In genomic region chr11:105465488-105465887, GRCm38 (mm10) we compare ENCODE assay signal across 27 mouse cellular contexts. TPM values are rescaled to one million over a fixed set of nuclear protein-coding genes. Genes with fewer than 3 reads are reported as not detected.
DNase-seq lines count a peak whose midpoint lies in the region; ATAC-seq lines count a peak whose summit lies in the region.
"Had no signal": no experiment of that assay in that cellular context is flagged by ENCODE, and none has a peak within 500 bp of the region (broad histone marks: within the 10 kb centered on the region; RNA-seq: fewer than 3 reads in every experiment).

No protein-coding gene starts in this region.

- 70% methylated on average over 9 of the region's 9 CpGs for WGBS in embryonic facial prominence, embryonic 10.5 days

- peak overlapping the region; percentile 56 for H3K4me3 ChIP-seq in megakaryocyte, embryonic 14.5 days (replicated peaks)
- no peak overlapping the region for H3K4me3 ChIP-seq in embryonic facial prominence, embryonic 10.5 days
- H3K4me3 ChIP-seq: embryonic facial prominence, embryonic 13.5 days; embryonic facial prominence, embryonic 15.5 days; erythroblast, embryonic 14.5 days; forebrain, embryonic 10.5 days; forebrain, embryonic 12.5 days had no signal

- H3K9me3 ChIP-seq in megakaryocyte, embryonic 14.5 days = no peaks in the 10 kb centered on the region
- H3K9me3 ChIP-seq in embryonic facial prominence, embryonic 10.5 days = no peaks in the 10 kb centered on the region
- H3K9me3 ChIP-seq: embryonic facial prominence, embryonic 13.5 days; embryonic facial prominence, embryonic 15.5 days; forebrain, embryonic 10.5 days; forebrain, embryonic 12.5 days; G1E had no signal

- peaks cover 93% of the 10 kb centered on the region for H3K4me1 ChIP-seq in megakaryocyte, embryonic 14.5 days
- peaks cover 39% of the 10 kb centered on the region for H3K4me1 ChIP-seq in embryonic facial prominence, embryonic 10.5 days

- peaks cover 19% of the 10 kb centered on the region for H3K27me3 ChIP-seq in megakaryocyte, embryonic 14.5 days (replicated peaks)
- H3K27me3 ChIP-seq in embryonic facial prominence, embryonic 10.5 days (replicated peaks; ENCODE audit: low read depth, poor library complexity, severe bottlenecking) = no peaks in the 10 kb centered on the region
- H3K27me3 ChIP-seq: CH12.LX; embryonic facial prominence, embryonic 13.5 days; embryonic facial prominence, embryonic 15.5 days; forebrain, embryonic 12.5 days; Patski had no signal

- peak; percentile 53 for DNase-seq in heart, adult 11 months
- DNase-seq in heart, postnatal 4 days = no peak
- DNase-seq in embryonic facial prominence, embryonic 10.5 days (ENCODE audit: low spot score) = peak; percentile 8
- DNase-seq: adrenal gland, adult 8-10 months; adrenal gland, postnatal 14 days; adrenal gland, postnatal 36 days; B cell, adult 2 months; cerebellum, adult 11-12 months; cerebellum, adult 2 months; cerebellum, adult 9-10 months; cerebellum, postnatal 10 days; cerebellum, postnatal 25 days had no signal

- no peaks in the 10 kb centered on the region for H3K36me3 ChIP-seq in megakaryocyte, embryonic 14.5 days (replicated peaks; ENCODE audit: low read length)
- H3K36me3 ChIP-seq in embryonic facial prominence, embryonic 10.5 days (replicated peaks) = no peaks in the 10 kb centered on the region
- H3K36me3 ChIP-seq: embryonic facial prominence, embryonic 13.5 days; embryonic facial prominence, embryonic 15.5 days; forebrain, embryonic 10.5 days; forebrain, embryonic 12.5 days; G1E had no signal

- no peak overlapping the region for H3K27ac ChIP-seq in embryonic facial prominence, embryonic 10.5 days (replicated peaks)
- H3K27ac ChIP-seq: embryonic facial prominence, embryonic 13.5 days; forebrain, embryonic 10.5 days; forebrain, embryonic 12.5 days had no signal

- no peak for ATAC-seq in megakaryocyte, adult 5-6 weeks (ENCODE audit: poor library complexity, severe bottlenecking)
- ATAC-seq: activated CD4-positive, CD25-positive, alpha-beta regulatory T cell, adult 4 months; CD4-positive, CD25-positive, alpha-beta regulatory T cell, adult 4 months; forebrain, embryonic 14.5 days; forebrain, embryonic 16.5 days; Patski had no signal

RNA-seq across cellular contexts. Expression of gene March10, which starts 9.0 kb away (rescaled TPM):
- under 1 TPM in 1 of 2 experiments, not detected in 1; 0.09 TPM for total RNA-seq in heart, postnatal 4 days (2021)
- polyA plus RNA-seq in megakaryocyte, embryonic 14.5 days (2012; ENCODE audit: insufficient read depth, low replicate concordance) = 0.87 and 1.3 TPM in 2 replicates
- not detected in 2 replicates for total RNA-seq in megakaryocyte, adult 5-6 weeks (2015)
- total RNA-seq in megakaryocyte, adult 5-6 weeks (2017) = not detected in 2 replicates
- polyA plus RNA-seq in embryonic facial prominence, embryonic 10.5 days (2016; fragmentation: Nextera tagmentation; extraction: Ambion mirVana) = 0.06 and 0.16 TPM in 2 replicates
- total RNA-seq: adrenal gland, adult 18-20 months; adrenal gland, adult 8-10 months; adrenal gland, postnatal 14 days; adrenal gland, postnatal 36 days; CH12.LX had no signal
- polyA plus RNA-seq: activated CD4-positive, CD25-positive, alpha-beta regulatory T cell, adult 4 months; CD4-positive, CD25-positive, alpha-beta regulatory T cell, adult 4 months; embryonic facial prominence, embryonic 13.5 days; erythroblast, embryonic 14.5 days; forebrain, embryonic 12.5 days; G1E had no signal
